Mouse (Mus musculus): ENCODE data around the gene Dpep1. TPM values are rescaled to one million over a fixed set of nuclear protein-coding genes. Genes with fewer than 3 reads are reported as not detected.
"Not testable (repeated sequence)": the region's sequence is repeated elsewhere in the genome, so short reads cannot be mapped to it uniquely, and the experiment has no call there.

The Dpep1 gene
- polyA plus RNA-seq, 1 experiment from 2014 or later, result 7.8 TPM

- WGBS, result 93% methylated on average over 2 of the region's 2 CpGs
- Histone ChIP-seq H3K9me3 (replicated peaks) (no peaks in the 10 kb centered on the region), H3K4me3 (no peak overlapping the region), H3K36me3 (no peaks in the 10 kb centered on the region), H3K27ac (peak overlapping the region; percentile 4; the same call in 1 of the 2 replicates), H3K4me1 (peaks cover 53% of the 10 kb centered on the region), H3K27me3 (ENCODE audit: low read depth, poor library complexity, severe bottlenecking) (no peaks in the 10 kb centered on the region)
- no peak for DNase-seq (ENCODE audit: low spot score)
Observed at GRCm38 (mm10) chr8:123188006-123188405, 2.0 kb downstream of the Dpep1 start.

DNA sequence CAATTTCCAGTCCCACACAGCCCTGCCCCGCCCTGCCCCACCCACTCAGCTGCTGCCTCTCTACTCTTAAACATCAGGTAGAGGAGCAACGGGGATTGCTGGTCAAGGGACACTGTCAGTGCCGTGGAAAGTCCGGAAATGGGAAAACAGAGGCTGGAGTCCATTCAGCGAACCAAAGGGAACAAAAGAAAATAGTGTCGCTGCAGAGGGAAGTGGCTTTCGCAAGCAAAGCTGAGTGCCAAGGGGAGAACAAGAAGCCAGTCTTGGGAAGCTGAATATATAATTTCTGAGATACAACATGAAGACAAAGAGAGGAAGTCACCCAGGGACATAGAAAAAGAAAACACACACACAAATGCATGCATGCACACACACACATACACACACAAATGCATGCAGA is 2.8 kb downstream of the Dpep1 start:
- Histone ChIP-seq H3K4me3 (no peak overlapping the region), H3K27ac (no peak overlapping the region), H3K27me3 (ENCODE audit: low read depth, poor library complexity, severe bottlenecking) (no peaks in the 10 kb centered on the region), H3K36me3 (no peaks in the 10 kb centered on the region), H3K4me1 (peaks cover 53% of the 10 kb centered on the region), H3K9me3 (replicated peaks) (no peaks in the 10 kb centered on the region)
- 84% methylated on average over 7 of the region's 7 CpGs for WGBS
- DNase-seq (ENCODE audit: low spot score), result no peak

GRCm38 (mm10) chr8:123190678-123191077 is 4.6 kb downstream of the Dpep1 start:
- Histone ChIP-seq H3K36me3 (no peaks in the 10 kb centered on the region), H3K27ac (no peak overlapping the region; the same call in 1 of the 2 replicates), H3K4me1 (peaks cover 41% of the 10 kb centered on the region), H3K4me3 (no peak overlapping the region), H3K27me3 (ENCODE audit: low read depth, poor library complexity, severe bottlenecking) (no peaks in the 10 kb centered on the region), H3K9me3 (replicated peaks) (no peaks in the 10 kb centered on the region)
- WGBS, result 2% methylated on average over 9 of the region's 9 CpGs
- DNase-seq (ENCODE audit: low spot score), result peak; percentile 80

GRCm38 (mm10) chr8:123191908-123192307 is 5.9 kb downstream of the Dpep1 start:
- Histone ChIP-seq H3K9me3 (replicated peaks) (no peaks in the 10 kb centered on the region), H3K4me1 (peaks cover 28% of the 10 kb centered on the region), H3K27me3 (ENCODE audit: low read depth, poor library complexity, severe bottlenecking) (no peaks in the 10 kb centered on the region), H3K27ac (no peak overlapping the region), H3K36me3 (no peaks in the 10 kb centered on the region), H3K4me3 (no peak overlapping the region)
- WGBS, result 59% methylated on average over 8 of the region's 8 CpGs
- no peak for DNase-seq (ENCODE audit: low spot score)

DNA sequence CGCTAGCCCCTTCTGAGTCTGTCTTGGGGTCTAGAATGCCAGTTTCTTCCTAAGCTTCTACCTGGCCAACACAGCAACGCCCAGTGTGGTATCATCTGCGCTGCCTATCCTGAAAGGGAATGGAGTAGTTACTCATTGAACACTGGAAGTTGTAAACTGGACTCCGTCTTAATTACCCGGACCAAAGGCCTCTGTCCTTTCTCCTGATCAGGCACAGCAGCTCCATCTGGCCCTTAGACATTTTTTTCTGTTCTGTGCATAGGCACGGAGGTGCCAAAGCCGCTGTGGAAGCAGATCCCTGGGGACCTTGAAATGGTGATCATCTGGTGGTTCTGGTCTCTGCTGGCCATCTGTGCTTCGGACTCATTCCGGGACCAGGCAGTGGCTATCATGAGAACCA is 7.7 kb downstream of the Dpep1 start:
- H3K9me3 ChIP-seq (replicated peaks), result no peaks in the 10 kb centered on the region
- 88% methylated on average over 9 of the region's 9 CpGs for WGBS
- DNase-seq (ENCODE audit: low spot score), result no peak
- H3K4me1 ChIP-seq, result peaks cover 11% of the 10 kb centered on the region
- H3K36me3 ChIP-seq, result no peaks in the 10 kb centered on the region
- H3K27me3 ChIP-seq (ENCODE audit: low read depth, poor library complexity, severe bottlenecking), result no peaks in the 10 kb centered on the region
- no peak overlapping the region for H3K4me3 ChIP-seq
- H3K27ac ChIP-seq, result no peak overlapping the region

DNA sequence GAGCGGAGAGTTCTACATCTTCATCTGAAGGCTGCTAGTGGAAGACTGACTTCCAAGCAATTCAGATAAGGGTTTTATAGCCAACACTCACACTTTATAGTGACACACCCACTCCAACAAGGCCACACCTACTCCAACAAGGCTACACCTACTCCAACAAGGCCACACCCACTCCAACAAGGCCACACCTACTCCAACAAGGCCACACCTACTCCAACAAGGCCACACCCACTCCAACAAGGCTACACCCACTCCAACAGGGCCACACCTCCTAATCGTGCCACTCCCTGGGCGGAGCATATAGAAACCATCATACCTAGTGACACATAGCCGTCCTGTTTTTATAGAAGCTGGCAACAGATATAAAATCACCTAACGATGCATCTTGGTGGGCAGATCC is 11.0 kb downstream of the Dpep1 start:
- not testable (repeated sequence) for H3K9me3 ChIP-seq (replicated peaks); H3K27me3 ChIP-seq (ENCODE audit: low read depth, poor library complexity, severe bottlenecking); H3K4me1 ChIP-seq; H3K27ac ChIP-seq; H3K36me3 ChIP-seq; DNase-seq (ENCODE audit: low spot score); H3K4me3 ChIP-seq
- 74% methylated on average over 5 of the region's 5 CpGs for WGBS

DNA sequence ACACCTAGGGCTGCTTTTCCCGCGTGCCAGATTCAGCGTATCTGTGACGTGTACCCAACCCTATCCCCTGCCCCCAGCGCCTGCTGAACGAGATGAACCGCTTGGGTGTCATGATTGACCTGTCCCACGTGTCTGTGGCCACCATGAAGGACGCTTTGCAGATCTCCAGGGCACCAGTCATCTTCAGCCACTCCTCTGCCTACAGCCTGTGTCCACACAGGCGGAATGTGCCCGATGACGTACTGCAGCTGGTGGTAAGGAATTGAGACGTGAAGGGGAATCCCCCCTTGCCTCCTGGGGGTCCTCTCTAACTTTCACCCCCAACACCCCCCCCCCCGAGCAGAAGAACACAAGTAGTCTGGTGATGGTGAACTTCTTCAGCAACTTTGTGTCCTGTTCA is 13.8 kb downstream of the Dpep1 start:
- Histone ChIP-seq H3K36me3 (peaks cover 15% of the 10 kb centered on the region), H3K4me1 (no peaks in the 10 kb centered on the region), H3K4me3 (no peak overlapping the region), H3K27me3 (ENCODE audit: low read depth, poor library complexity, severe bottlenecking) (no peaks in the 10 kb centered on the region), H3K27ac (no peak overlapping the region), H3K9me3 (replicated peaks) (no peaks in the 10 kb centered on the region)
- no peak for DNase-seq (ENCODE audit: low spot score)
- 75% methylated on average over 14 of the region's 14 CpGs for WGBS

GRCm38 (mm10) chr8:123202288-123202687 is 16.2 kb downstream of the Dpep1 start:
- DNase-seq (ENCODE audit: low spot score), result peak; percentile 87
- no peak overlapping the region for H3K4me3 ChIP-seq
- 32% methylated on average over 5 of the region's 5 CpGs for WGBS
- no peak overlapping the region for H3K27ac ChIP-seq
- no peaks in the 10 kb centered on the region for H3K4me1 ChIP-seq
- H3K27me3 ChIP-seq (ENCODE audit: low read depth, poor library complexity, severe bottlenecking), result no peaks in the 10 kb centered on the region
- no peaks in the 10 kb centered on the region for H3K9me3 ChIP-seq (replicated peaks)
- H3K36me3 ChIP-seq, result peaks cover 37% of the 10 kb centered on the region

DNA sequence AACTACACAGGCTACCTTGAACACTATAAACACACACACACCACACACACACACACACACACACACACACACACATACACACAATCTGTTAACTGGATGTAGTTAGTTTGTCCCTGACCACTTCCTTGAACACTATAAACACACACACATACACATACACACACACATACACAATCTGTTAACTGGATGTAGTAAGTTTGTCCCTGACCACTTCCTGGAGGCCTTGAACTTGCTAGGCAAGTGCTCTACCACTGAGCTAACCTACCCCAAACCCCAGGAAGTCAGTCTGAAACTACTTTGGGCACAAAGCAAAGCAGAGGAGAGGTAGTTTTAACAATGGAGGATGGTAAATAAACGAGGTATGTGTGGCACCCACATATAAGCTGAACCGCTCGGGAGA is 17.5 kb downstream of the Dpep1 start:
- Histone ChIP-seq H3K4me1 (no peaks in the 10 kb centered on the region), H3K27ac (no peak overlapping the region), H3K4me3 (no peak overlapping the region), H3K36me3 (peaks cover 50% of the 10 kb centered on the region), H3K9me3 (replicated peaks) (no peaks in the 10 kb centered on the region), H3K27me3 (ENCODE audit: low read depth, poor library complexity, severe bottlenecking) (no peaks in the 10 kb centered on the region)
- no peak for DNase-seq (ENCODE audit: low spot score)
- WGBS, result 94% methylated on average over 3 of the region's 3 CpGs

- 52% methylated on average over 10 of the region's 10 CpGs for WGBS
Observed at GRCm38 (mm10) chr8:123211876-123212275, 25.8 kb downstream of the Dpep1 start.

DNA sequence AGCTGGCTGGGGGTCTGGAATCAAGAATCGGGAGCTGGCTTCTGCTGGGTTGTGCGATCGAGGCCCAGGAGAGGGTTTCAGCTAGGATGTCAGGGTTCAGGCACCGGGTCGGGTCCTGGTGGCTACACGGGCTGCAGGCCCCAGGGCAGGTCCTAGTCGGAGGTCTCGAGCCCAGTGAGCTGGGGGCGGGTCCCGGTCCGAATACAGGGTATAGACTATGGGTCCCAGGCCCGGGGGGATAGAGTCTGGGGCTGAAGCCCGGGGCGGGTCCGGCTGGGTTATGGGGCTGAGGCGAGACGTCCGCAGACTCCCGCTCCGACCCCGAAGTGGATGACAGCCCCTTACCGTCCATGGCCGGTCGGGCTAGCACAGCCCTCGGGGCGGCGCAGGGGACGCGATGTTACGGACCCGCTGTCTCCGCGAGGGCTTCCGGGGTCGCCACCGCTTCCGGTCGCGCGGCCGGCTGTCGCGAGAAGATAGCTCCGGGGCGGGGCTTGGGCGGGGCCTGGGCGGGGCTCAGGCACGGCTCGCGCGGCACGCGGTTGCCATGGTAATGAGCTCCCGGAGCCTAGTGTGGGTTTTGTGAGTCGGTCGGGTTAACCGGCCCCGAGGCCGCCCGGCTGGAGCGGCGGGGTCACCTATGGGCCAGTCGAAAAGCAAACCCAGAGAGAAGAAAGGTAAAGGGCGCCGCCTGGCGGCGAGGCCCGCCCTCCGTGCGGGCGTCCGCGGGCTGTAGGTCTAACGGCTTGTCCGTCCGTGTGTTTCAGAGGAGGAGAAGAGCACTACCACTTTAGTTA is 26.5 kb downstream of the Dpep1 start, which contains the start of the genes Chmp1a and Spata33:
TSS of gene Chmp1a (minus strand) at position 443 of the 797 bp plus-strand sequence.
TSS of gene Spata33 (plus strand) at position 512 of the 797 bp plus-strand sequence.
- H3K27me3 ChIP-seq (ENCODE audit: low read depth, poor library complexity, severe bottlenecking), result no peaks in the 10 kb centered on the region

More at GRCm38 (mm10) chr8:123211876-123212275, 25.8 kb downstream of the Dpep1 start:
- DNase-seq (ENCODE audit: low spot score), result no peak
- peak overlapping the region; percentile 88 for H3K27ac ChIP-seq
- H3K36me3 ChIP-seq, result peaks cover 44% of the 10 kb centered on the region
- H3K4me1 ChIP-seq, result peaks cover 29% of the 10 kb centered on the region
- H3K4me3 ChIP-seq, result peak overlapping the region; percentile 98
- H3K9me3 ChIP-seq (replicated peaks), result no peaks in the 10 kb centered on the region
- no peaks in the 10 kb centered on the region for H3K27me3 ChIP-seq (ENCODE audit: low read depth, poor library complexity, severe bottlenecking)

GRCm38 (mm10) chr8:123213118-123213772 is 27.2 kb downstream of the Dpep1 start:
- DNase-seq (ENCODE audit: low spot score), result no peak
- 16% methylated on average over 22 of the region's 22 CpGs for WGBS
- Histone ChIP-seq H3K9me3 (replicated peaks) (no peaks in the 10 kb centered on the region), H3K4me1 (peaks cover 29% of the 10 kb centered on the region), H3K27ac (peak overlapping the region; percentile 88), H3K36me3 (peaks cover 31% of the 10 kb centered on the region), H3K27me3 (ENCODE audit: low read depth, poor library complexity, severe bottlenecking) (no peaks in the 10 kb centered on the region), H3K4me3 (peak overlapping the region; percentile 98)

More for the DNA sequence above, 26.5 kb downstream of the Dpep1 start, which contains the start of the genes Chmp1a and Spata33:
- Histone ChIP-seq H3K4me1 (peaks cover 29% of the 10 kb centered on the region), H3K36me3 (peaks cover 38% of the 10 kb centered on the region), H3K9me3 (replicated peaks) (no peaks in the 10 kb centered on the region), H3K27ac (peak within 1 kb of the TSS; percentile 88), H3K4me3 (peak within 1 kb of the TSS; percentile 98)
- under 1% methylated on average over 76 of the region's 76 CpGs for WGBS
- DNase-seq (ENCODE audit: low spot score), result peak; percentile 99

GRCm38 (mm10) chr8:123215430-123215829 is 29.4 kb downstream of the Dpep1 start:
- Histone ChIP-seq H3K27ac (no peak overlapping the region), H3K4me1 (peaks cover 29% of the 10 kb centered on the region), H3K9me3 (replicated peaks) (no peaks in the 10 kb centered on the region), H3K36me3 (peaks cover 9% of the 10 kb centered on the region; the same call in 1 of the 2 replicates), H3K27me3 (ENCODE audit: low read depth, poor library complexity, severe bottlenecking) (no peaks in the 10 kb centered on the region), H3K4me3 (no peak overlapping the region)
- DNase-seq (ENCODE audit: low spot score), result no peak
- WGBS, result 88% methylated on average over 3 of the region's 3 CpGs
